Mouse (Mus musculus) T-cell, adult 66 days (primary cell): ENCODE results near the gene Rras2. TPM values are rescaled to one million over a fixed set of nuclear protein-coding genes. Genes with fewer than 3 reads are reported as not detected.

Experiments
- total RNA-seq, 2 experiments: library from RNA; stranded (reverse); gene quantifications; 3 replicates in 1 of 2; 4 replicates in 1 of 2; pipeline ENCODE4 v1.2.4; 2023

The Rras2 gene
- total RNA-seq: 100 to 1,000 TPM in 1 of 2 experiments, 10 to 100 TPM in 1; 77.9 to 100 TPM

DNA sequence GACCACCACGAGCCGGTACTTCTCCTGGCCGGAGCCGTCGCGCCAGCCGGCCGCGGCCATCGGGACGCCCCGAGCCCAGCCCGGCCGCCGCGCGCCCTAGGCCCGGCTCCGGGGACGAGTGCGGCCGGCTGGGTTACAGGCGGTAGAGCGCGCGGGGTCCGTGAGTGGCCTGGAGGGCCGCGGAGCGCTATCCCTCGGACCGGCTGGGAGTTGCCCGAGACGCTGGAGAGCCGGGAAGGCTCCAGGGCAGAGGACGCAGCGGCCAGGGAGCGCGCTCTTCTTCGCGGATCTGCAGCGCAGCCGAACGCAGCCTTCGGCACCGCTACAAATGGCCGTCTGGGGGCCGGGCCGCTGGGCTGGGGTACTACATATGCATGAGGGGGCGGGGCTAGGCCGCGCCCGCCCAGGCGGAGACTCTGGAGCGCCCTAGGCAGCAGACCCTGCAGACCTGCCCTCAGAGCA lies at the start of gene Rras2:
Rras2 (minus strand) TSS at position 338 of the 462 bp plus-strand sequence.

Other genes with a start within 250 kb of the Rras2 start
- gene Copb1, start 136.9 kb upstream of the Rras2 start, total RNA-seq: 10 to 100 TPM; 65.8 to 78.3 TPM
- gene Psma1, start 158.3 kb upstream of the Rras2 start, total RNA-seq: 10 to 100 TPM; 80.0 to 82.8 TPM